Mouse (Mus musculus) kidney, adult 9 months (tissue): ENCODE measurements at regions not wholly inside any gene's neighbourhood (a gene's known extent, or its start where the extent isn't known, plus 50 kb on each side); places are given as distances from the start of the nearest gene placed in this dataset.

Source experiments
- DNase-seq: peaks from one replicate; pipeline ENCODE4 v3.0.0; 2022

DNA sequence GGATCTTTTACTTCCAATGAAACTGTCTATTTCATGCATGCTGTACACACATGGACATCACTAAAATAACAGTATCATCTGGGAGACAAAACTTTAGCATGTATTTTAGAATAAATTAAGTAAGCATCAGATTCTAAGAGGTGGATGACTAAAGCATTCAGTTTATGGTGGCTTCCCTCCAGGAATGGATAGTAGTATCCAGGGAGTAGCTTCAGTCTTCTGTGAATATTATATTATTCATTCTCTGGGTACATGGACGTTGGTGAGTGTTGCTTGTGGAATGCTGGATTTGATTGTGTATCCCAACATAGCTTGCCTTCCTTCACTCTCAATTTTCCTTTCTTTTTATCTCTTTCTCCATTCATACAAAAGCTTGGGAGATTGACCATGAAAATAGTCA, 630.0 kb downstream of the Ppargc1a start:
- no peak for DNase-seq

DNA sequence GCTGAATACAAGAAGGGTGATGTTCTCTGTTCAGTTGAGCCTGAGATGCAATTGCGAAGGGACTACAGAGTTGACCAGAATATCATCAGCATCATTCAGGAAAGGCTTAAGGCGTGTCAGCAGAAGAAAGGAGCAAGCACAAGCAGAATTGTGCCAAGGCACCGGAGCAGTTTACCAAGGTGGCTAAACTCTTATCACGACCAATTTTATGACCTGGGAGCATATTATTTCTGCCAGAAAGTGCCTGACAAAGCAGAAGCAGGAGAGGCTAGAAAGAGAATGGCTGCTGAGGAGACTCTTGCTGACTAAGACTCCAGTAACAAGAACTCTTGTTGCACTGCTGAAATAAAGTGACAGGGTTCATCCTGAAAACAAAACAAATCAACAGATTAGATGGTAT, 645.9 kb downstream of the Ppargc1a start:
- DNase-seq, result no peak

DNA sequence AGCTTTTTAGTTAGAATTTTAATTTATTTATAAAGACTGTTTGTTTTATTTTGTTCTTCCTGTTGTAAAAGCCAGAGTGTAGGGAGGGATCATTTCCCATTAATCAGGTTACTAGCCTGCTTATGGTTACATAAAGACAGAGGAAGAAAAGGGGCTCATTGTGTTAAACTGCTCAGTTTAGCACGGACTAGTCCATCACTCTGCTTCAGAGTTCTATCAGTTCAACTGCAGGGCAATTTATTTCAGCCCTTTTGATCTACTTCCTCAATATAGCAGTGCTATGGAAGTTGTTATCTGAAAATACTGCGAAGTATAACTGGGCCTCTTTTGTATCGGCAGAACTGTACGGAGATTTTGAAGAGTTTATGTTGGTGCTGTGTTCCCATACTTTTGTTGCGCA, 651.2 kb downstream of the Ppargc1a start:
- DNase-seq, result no peak

DNA sequence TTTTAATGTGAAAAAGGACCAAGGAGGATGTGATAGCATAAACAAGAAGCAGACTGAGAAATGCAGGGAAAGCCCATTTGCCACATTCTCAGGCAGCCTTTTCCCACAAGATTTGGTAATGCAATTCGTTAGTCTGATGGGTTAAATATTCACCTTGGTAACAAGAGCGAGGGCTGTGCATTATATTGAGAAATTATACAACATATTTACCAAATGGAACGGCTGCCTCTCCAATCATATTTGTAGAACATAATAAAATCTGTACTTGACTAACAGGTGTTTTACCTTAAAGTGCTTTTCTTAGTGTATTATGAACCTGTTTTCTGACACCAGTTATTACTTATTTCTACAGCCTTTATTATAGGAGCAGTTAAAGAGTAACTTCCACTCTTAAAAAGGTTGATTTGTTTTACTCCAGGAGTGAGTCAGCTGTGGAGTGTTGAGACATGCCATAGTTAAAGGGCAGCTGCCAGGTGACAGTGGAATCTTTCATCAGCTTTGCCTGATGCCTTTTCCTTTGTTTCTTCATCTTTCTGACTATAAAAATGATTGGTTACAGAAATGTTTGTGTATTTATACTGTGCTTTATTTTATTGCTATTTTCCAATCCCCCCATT, 652.2 kb downstream of the Ppargc1a start:
- DNase-seq, result peak; percentile 3

DNA sequence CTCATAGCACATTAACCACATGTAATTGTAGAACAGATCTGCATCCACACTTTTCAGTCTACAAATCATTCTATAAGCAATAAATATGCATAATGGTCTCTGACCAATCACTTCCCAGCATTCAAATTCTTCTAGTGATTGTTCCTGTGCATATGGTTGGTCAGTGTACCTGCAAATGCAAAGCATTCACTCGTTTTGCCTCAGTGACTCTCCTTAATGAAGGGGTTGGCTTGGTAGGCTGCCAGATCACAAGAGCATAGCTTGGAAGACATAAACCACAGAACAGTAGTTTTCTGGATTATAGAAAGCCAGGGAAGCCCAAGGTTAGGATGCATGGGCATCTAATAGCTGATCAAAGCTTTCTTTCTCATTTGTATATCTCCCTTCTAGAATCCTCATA, 662.7 kb downstream of the Ppargc1a start:
- DNase-seq, result peak; percentile 3
